20 mouse cellular contexts compared by ENCODE assay signal in the genomic region with DNA sequence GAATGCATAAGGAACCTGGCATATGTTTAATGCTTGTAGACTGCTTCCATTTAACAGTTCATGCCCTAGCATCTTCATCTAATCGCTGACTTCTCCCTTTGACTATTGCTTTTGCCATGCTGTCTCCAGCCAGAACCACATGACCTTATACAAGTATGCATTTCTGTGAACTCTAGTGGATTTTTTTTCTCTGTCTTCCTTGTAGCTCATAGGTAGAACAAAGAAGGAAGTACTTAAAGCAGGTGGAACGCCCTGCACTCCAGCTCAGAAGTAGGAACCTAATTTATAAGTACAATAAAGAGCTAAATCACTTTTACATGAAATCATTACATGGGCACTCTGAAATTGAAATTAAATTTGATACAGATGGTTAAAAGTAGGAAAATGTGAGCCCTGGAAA.
"Had no signal": no experiment of that assay in that cellular context is flagged by ENCODE, and none has a peak within 500 bp of the region (broad histone marks: within the 10 kb centered on the region; RNA-seq: fewer than 3 reads in every experiment).

No protein-coding gene starts in this region.

- H3K4me2 ChIP-seq: heart, embryonic 12.5 days; hindbrain, embryonic 13.5 days; limb, embryonic 12.5 days had no signal

- H3K9ac ChIP-seq: heart, embryonic 12.5 days; hindbrain, embryonic 13.5 days; limb, embryonic 12.5 days had no signal

- DNase-seq: gastrocnemius, adult 2 months; gastrocnemius, postnatal 10 days; gastrocnemius, postnatal 25 days; heart, postnatal 14 days; heart, postnatal 36 days; kidney, adult 18-20 months; kidney, adult 8-10 months; kidney, postnatal 10 days; kidney, postnatal 25 days; kidney, postnatal 4 days; liver had no signal

- H3K9me3 ChIP-seq: heart, embryonic 10.5 days; heart, embryonic 12.5 days; hindbrain, embryonic 13.5 days; limb, embryonic 10.5 days; limb, embryonic 12.5 days had no signal

- H3K36me3 ChIP-seq: heart, embryonic 10.5 days; heart, embryonic 12.5 days; hindbrain, embryonic 13.5 days; limb, embryonic 10.5 days; limb, embryonic 12.5 days had no signal

- H3K27me3 ChIP-seq: heart, embryonic 12.5 days; hindbrain, embryonic 13.5 days; limb, embryonic 12.5 days had no signal

- H3K4me3 ChIP-seq: gastrocnemius, adult 2 months; heart, embryonic 10.5 days; heart, embryonic 12.5 days; hindbrain, embryonic 13.5 days; layer of hippocampus, adult 2 months; left cerebral cortex, adult 2 months; limb, embryonic 10.5 days; limb, embryonic 12.5 days had no signal

- H3K4me1 ChIP-seq: heart, embryonic 10.5 days; heart, embryonic 12.5 days; hindbrain, embryonic 13.5 days had no signal

- H3K27ac ChIP-seq: gastrocnemius, adult 2 months; heart, embryonic 10.5 days; hindbrain, embryonic 13.5 days; layer of hippocampus, adult 2 months; left cerebral cortex, adult 2 months; limb, embryonic 10.5 days; limb, embryonic 12.5 days had no signal

- ATAC-seq: forebrain, embryonic 16.5 days; hindbrain, embryonic 16.5 days had no signal
